Mouse (Mus musculus): ENCODE results near the gene Naglu. TPM values are rescaled to one million over a fixed set of nuclear protein-coding genes. Genes with fewer than 3 reads are reported as not detected.

Naglu gene
- polyA plus RNA-seq, 1 experiment from 2014 or later = 12.5 TPM

GRCm38 (mm10) chr11:101056885-101057284, 12.9 kb upstream of the Naglu start:
- Histone ChIP-seq H3K4me1 (ENCODE audit: control insufficient read depth in 2 of 2, insufficient read depth in 2 of 2, low read length in 2 of 2) (peaks cover 50 to 63% of the 10 kb centered on the region in 2 experiments), H3K36me3 (ENCODE audit: control insufficient read depth, insufficient read depth, low read length) (peaks cover 55% of the 10 kb centered on the region), H3K9me3 (ENCODE audit: control insufficient read depth, low read length) (peaks cover 5% of the 10 kb centered on the region; the same call in 1 of the 2 replicates), H3K27me3 (ENCODE audit: control insufficient read depth, insufficient read depth, low read length) (no peaks in the 10 kb centered on the region), H3K4me3 (ENCODE audit: control insufficient read depth in 1 of 2, insufficient read depth in 1 of 2, low read depth in 1 of 2, low read length in 2 of 2) (no peak overlapping the region), H3K27ac (replicated peaks in 1 of 2; ENCODE audit: control insufficient read depth in 1 of 2, insufficient read depth in 1 of 2, low read depth in 2 of 2, low read length in 2 of 2) (peak overlapping the region; percentile 64 to 99), H3K9ac (ENCODE audit: low read length) (peak overlapping the region; percentile 57), H3K4me2 (ENCODE audit: low read length) (peak overlapping the region; percentile 29)
- ATAC-seq (ENCODE audit: insufficient number of reproducible peaks, insufficient read depth, low FRiP score, low read depth) = peak; percentile 67
- 11% methylated on average over 8 of the region's 8 CpGs for WGBS

- Histone ChIP-seq H3K4me3 (ENCODE audit: control insufficient read depth in 1 of 2, insufficient read depth in 1 of 2, low read depth in 1 of 2, low read length in 2 of 2) (no peak overlapping the region), H3K4me2 (ENCODE audit: low read length) (no peak overlapping the region), H3K9ac (ENCODE audit: low read length) (no peak overlapping the region), H3K36me3 (ENCODE audit: control insufficient read depth, insufficient read depth, low read length) (peaks cover 52% of the 10 kb centered on the region), H3K9me3 (ENCODE audit: control insufficient read depth, low read length) (peaks cover 5% of the 10 kb centered on the region; the same call in 1 of the 2 replicates), H3K4me1 (ENCODE audit: control insufficient read depth in 2 of 2, insufficient read depth in 2 of 2, low read length in 2 of 2) (peaks cover 60 to 72% of the 10 kb centered on the region in 2 experiments), H3K27ac (replicated peaks in 1 of 2; ENCODE audit: control insufficient read depth in 1 of 2, insufficient read depth in 1 of 2, low read depth in 2 of 2, low read length in 2 of 2) (peak overlapping the region; percentile 94 to 99), H3K27me3 (ENCODE audit: control insufficient read depth, insufficient read depth, low read length) (no peaks in the 10 kb centered on the region)
- ATAC-seq (ENCODE audit: insufficient number of reproducible peaks, insufficient read depth, low FRiP score, low read depth) = no peak
- WGBS = 23% methylated on average over 5 of the region's 5 CpGs
Observed at GRCm38 (mm10) chr11:101057860-101058259, 12.0 kb upstream of the Naglu start.

GRCm38 (mm10) chr11:101058726-101059125, 11.1 kb upstream of the Naglu start:
- Histone ChIP-seq H3K36me3 (ENCODE audit: control insufficient read depth, insufficient read depth, low read length) (peaks cover 45% of the 10 kb centered on the region), H3K9ac (ENCODE audit: low read length) (peak overlapping the region; percentile 58; the same call in 1 of the 2 replicates), H3K27ac (replicated peaks in 1 of 2; ENCODE audit: control insufficient read depth in 1 of 2, insufficient read depth in 1 of 2, low read depth in 2 of 2, low read length in 2 of 2) (peak overlapping the region; percentile 94 to 99), H3K9me3 (ENCODE audit: control insufficient read depth, low read length) (peaks cover 2% of the 10 kb centered on the region; the same call in 1 of the 2 replicates), H3K4me2 (ENCODE audit: low read length) (no peak overlapping the region; the same call in 1 of the 2 replicates), H3K27me3 (ENCODE audit: control insufficient read depth, insufficient read depth, low read length) (no peaks in the 10 kb centered on the region), H3K4me3 (ENCODE audit: control insufficient read depth in 1 of 2, insufficient read depth in 1 of 2, low read depth in 1 of 2, low read length in 2 of 2) (no peak overlapping the region), H3K4me1 (ENCODE audit: control insufficient read depth in 2 of 2, insufficient read depth in 2 of 2, low read length in 2 of 2) (peaks cover 69 to 81% of the 10 kb centered on the region in 2 experiments)
- no peak; the same call in 1 of the 2 replicates for ATAC-seq (ENCODE audit: insufficient number of reproducible peaks, insufficient read depth, low FRiP score, low read depth)
- WGBS = 44% methylated on average over 5 of the region's 5 CpGs

- H3K9ac ChIP-seq (ENCODE audit: low read length) = peak overlapping the region; percentile 58
- H3K4me3 ChIP-seq (ENCODE audit: control insufficient read depth in 1 of 2, insufficient read depth in 1 of 2, low read depth in 1 of 2, low read length in 2 of 2) = no peak overlapping the region
- H3K27ac ChIP-seq (replicated peaks in 1 of 2; ENCODE audit: control insufficient read depth in 1 of 2, insufficient read depth in 1 of 2, low read depth in 2 of 2, low read length in 2 of 2) = peak overlapping the region; percentile 94 to 99
- WGBS = 77% methylated on average over 10 of the region's 10 CpGs
- H3K27me3 ChIP-seq (ENCODE audit: control insufficient read depth, insufficient read depth, low read length) = no peaks in the 10 kb centered on the region
- H3K4me2 ChIP-seq (ENCODE audit: low read length) = no peak overlapping the region
- H3K36me3 ChIP-seq (ENCODE audit: control insufficient read depth, insufficient read depth, low read length) = peaks cover 38% of the 10 kb centered on the region
- peaks cover 76 to 88% of the 10 kb centered on the region in 2 experiments for H3K4me1 ChIP-seq (ENCODE audit: control insufficient read depth in 2 of 2, insufficient read depth in 2 of 2, low read length in 2 of 2)
- ATAC-seq (ENCODE audit: insufficient number of reproducible peaks, insufficient read depth, low FRiP score, low read depth) = no peak
- H3K9me3 ChIP-seq (ENCODE audit: control insufficient read depth, low read length) = no peaks in the 10 kb centered on the region
Observed at GRCm38 (mm10) chr11:101059473-101059872, 10.3 kb upstream of the Naglu start.

- ATAC-seq (ENCODE audit: insufficient number of reproducible peaks, insufficient read depth, low FRiP score, low read depth) = peak; percentile 12; the same call in 1 of the 2 replicates
- Histone ChIP-seq H3K9ac (ENCODE audit: low read length) (peak overlapping the region; percentile 58), H3K27me3 (ENCODE audit: control insufficient read depth, insufficient read depth, low read length) (no peaks in the 10 kb centered on the region), H3K4me3 (ENCODE audit: control insufficient read depth in 1 of 2, insufficient read depth in 1 of 2, low read depth in 1 of 2, low read length in 2 of 2) (no peak overlapping the region), H3K4me2 (ENCODE audit: low read length) (0 out of 2 replicates have a peak overlapping the region, but pooled peaks have one; percentile 1), H3K9me3 (ENCODE audit: control insufficient read depth, low read length) (no peaks in the 10 kb centered on the region), H3K4me1 (ENCODE audit: control insufficient read depth in 2 of 2, insufficient read depth in 2 of 2, low read length in 2 of 2) (peaks cover 81 to 95% of the 10 kb centered on the region in 2 experiments), H3K36me3 (ENCODE audit: control insufficient read depth, insufficient read depth, low read length) (peaks cover 32% of the 10 kb centered on the region), H3K27ac (replicated peaks in 1 of 2; ENCODE audit: control insufficient read depth in 1 of 2, insufficient read depth in 1 of 2, low read depth in 2 of 2, low read length in 2 of 2) (peak overlapping the region; percentile 94 to 99)
- 10% methylated on average over 8 of the region's 8 CpGs for WGBS
Observed at GRCm38 (mm10) chr11:101060126-101060525, 9.7 kb upstream of the Naglu start.

- Histone ChIP-seq H3K27me3 (ENCODE audit: control insufficient read depth, insufficient read depth, low read length) (no peaks in the 10 kb centered on the region), H3K4me2 (ENCODE audit: low read length) (no peak overlapping the region), H3K4me3 (ENCODE audit: control insufficient read depth in 1 of 2, insufficient read depth in 1 of 2, low read depth in 1 of 2, low read length in 2 of 2) (no peak overlapping the region), H3K4me1 (ENCODE audit: control insufficient read depth in 2 of 2, insufficient read depth in 2 of 2, low read length in 2 of 2) (peaks cover 81 to 98% of the 10 kb centered on the region in 2 experiments), H3K36me3 (ENCODE audit: control insufficient read depth, insufficient read depth, low read length) (peaks cover 23% of the 10 kb centered on the region), H3K27ac (replicated peaks in 1 of 2; ENCODE audit: control insufficient read depth in 1 of 2, insufficient read depth in 1 of 2, low read depth in 2 of 2, low read length in 2 of 2) (peak overlapping the region; percentile 30 to 99), H3K9ac (ENCODE audit: low read length) (no peak overlapping the region; the same call in 1 of the 2 replicates), H3K9me3 (ENCODE audit: control insufficient read depth, low read length) (no peaks in the 10 kb centered on the region)
- no peak for ATAC-seq (ENCODE audit: insufficient number of reproducible peaks, insufficient read depth, low FRiP score, low read depth)
- 80% methylated on average over 5 of the region's 5 CpGs for WGBS
Observed at GRCm38 (mm10) chr11:101061049-101061448, 8.8 kb upstream of the Naglu start.

- H3K27ac ChIP-seq (replicated peaks in 1 of 2; ENCODE audit: control insufficient read depth in 1 of 2, insufficient read depth in 1 of 2, low read depth in 2 of 2, low read length in 2 of 2) = peak overlapping the region; percentile 91 to 99
- 73% methylated on average over 12 of the region's 12 CpGs for WGBS
- peaks cover 78 to 94% of the 10 kb centered on the region in 2 experiments for H3K4me1 ChIP-seq (ENCODE audit: control insufficient read depth in 2 of 2, insufficient read depth in 2 of 2, low read length in 2 of 2)
- H3K4me3 ChIP-seq (ENCODE audit: control insufficient read depth in 1 of 2, insufficient read depth in 1 of 2, low read depth in 1 of 2, low read length in 2 of 2) = no peak overlapping the region
- peak overlapping the region; percentile 63 for H3K9ac ChIP-seq (ENCODE audit: low read length)
- no peaks in the 10 kb centered on the region for H3K27me3 ChIP-seq (ENCODE audit: control insufficient read depth, insufficient read depth, low read length)
- ATAC-seq (ENCODE audit: insufficient number of reproducible peaks, insufficient read depth, low FRiP score, low read depth) = no peak
- H3K36me3 ChIP-seq (ENCODE audit: control insufficient read depth, insufficient read depth, low read length) = peaks cover 15% of the 10 kb centered on the region; the same call in 1 of the 2 replicates
- H3K4me2 ChIP-seq (ENCODE audit: low read length) = no peak overlapping the region
- no peaks in the 10 kb centered on the region for H3K9me3 ChIP-seq (ENCODE audit: control insufficient read depth, low read length)
Observed at GRCm38 (mm10) chr11:101062165-101062884, 7.5 kb upstream of the Naglu start.

All from heart, embryonic 14.5 days (tissue).